Mouse (Mus musculus) cerebellum, adult 9-10 months (tissue): ENCODE measurements around the gene Ccdc24.

ENCODE experiments used
- DNase-seq: peaks from one replicate; pipeline ENCODE4 v3.0.0; 2022

Ccdc24 gene

DNA sequence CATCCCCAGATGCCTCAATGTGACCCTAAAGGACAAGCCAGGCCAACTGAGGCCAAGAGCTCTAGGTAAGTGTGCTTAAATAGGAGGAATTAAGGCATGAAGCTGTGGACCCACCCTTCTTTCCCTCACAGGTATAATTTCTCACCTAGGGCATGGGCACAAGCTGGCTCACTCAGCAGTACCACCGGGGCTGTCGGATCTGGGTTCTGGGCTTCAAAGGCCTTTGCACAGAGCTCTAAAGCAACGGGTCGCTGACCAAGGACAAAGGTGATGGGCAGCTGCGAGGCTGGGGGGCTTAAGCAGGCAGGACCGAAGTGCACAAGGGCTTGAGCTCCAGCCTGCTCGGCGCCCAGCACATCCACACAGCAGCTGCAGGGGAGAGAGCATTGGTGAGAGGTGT, 18.4 kb upstream of the Ccdc24 start:
- peak; percentile 39 for DNase-seq

GRCm38 (mm10) chr4:117890031-117890430, 17.7 kb upstream of the Ccdc24 start:
- peak; percentile 66 for DNase-seq

DNA sequence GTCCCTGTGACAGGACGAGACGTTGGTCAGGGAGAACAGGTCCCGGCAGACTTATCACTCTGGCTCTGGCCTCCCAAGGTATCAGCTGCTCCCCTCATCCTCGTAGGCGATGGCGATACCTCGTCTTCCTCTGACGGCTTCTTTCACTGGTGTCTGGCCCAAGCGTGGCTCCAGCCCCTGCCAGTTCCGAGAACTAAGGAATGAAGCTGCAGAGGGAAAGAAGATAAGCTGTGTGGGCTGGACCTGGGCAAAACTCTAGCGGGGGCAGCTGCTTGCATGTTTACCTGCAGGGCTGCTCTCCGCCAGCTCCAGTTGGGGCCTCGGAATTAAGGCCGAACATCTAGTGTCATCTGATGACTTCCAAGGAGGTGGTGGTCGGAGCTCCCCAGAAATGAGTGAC, 17.1 kb upstream of the Ccdc24 start:
- peak; percentile 54 for DNase-seq

DNA sequence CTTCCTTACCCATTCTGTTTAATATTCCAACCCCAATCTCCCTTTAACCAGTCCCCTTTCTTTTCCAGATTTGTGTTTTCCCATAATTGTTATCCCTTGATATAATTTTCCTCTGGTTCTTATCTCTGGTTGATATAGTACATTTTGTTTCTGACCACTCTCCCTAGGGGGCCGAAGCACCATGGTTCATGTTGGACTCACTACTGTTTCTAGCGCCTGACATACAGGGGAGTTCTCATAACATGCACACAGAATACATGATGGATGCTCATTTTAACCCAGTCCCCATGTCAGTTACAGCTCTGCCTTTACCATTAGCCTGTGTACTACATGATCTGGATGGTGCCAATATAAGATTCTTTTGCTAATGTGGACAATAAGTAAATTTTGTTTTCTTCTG, 15.6 kb upstream of the Ccdc24 start:
- peak; percentile 67 for DNase-seq

GRCm38 (mm10) chr4:117887133-117887532, 14.8 kb upstream of the Ccdc24 start, which contains the start of gene Atp6v0b:
Gene Atp6v0b (minus strand): TSS chr4:117887333.
- peak; percentile 95 for DNase-seq

GRCm38 (mm10) chr4:117886644-117887043, 14.3 kb upstream of the Ccdc24 start:
- peak; percentile 57 for DNase-seq

DNA sequence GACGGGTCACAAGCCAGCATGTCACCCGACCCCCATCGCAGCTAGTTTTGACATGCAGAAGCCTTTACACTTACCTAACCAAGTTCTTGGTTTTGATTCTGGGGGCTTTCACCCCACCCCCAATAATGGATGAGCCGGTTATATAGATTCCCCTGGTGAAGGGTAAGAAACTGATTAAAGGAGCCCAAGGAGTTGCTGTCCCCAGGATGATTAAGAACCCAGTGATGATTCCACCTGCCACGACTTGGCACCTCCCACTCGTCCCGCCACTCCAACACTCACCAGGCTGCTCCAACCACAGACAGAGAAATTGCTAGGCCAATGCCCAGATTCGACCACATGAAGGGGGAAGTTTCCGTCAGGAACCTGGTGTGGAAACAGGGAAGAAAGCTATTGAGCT, 13.6 kb upstream of the Ccdc24 start:
- peak; percentile 64 for DNase-seq

- peak; percentile 47 for DNase-seq
Measured at GRCm38 (mm10) chr4:117885093-117885492, 12.7 kb upstream of the Ccdc24 start.

DNA sequence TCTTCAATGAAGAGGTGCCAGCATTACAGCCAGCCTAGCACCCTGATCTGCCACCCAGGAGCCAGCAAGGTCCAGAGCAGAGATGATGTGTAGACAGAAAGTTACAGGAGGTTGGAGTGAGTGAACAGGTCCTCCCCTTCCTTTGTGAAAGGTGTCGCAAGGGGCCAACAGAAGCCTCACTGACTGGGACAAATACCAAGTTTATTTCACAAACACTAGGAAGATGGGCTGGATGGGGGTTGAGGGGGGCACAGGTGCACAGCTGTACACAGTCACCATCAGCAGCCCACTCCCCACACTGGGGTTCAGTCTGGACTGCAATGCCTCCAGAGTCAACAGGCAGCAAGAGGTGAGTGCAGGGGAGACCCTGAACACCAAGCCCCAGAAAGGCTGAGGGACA, 11.8 kb upstream of the Ccdc24 start:
- peak; percentile 59 for DNase-seq

- peak; percentile 71 for DNase-seq
Measured at GRCm38 (mm10) chr4:117882701-117883691, 10.6 kb upstream of the Ccdc24 start, which contains the start of gene B4galt2. Gene B4galt2 (minus strand): TSS chr4:117883487.

DNA sequence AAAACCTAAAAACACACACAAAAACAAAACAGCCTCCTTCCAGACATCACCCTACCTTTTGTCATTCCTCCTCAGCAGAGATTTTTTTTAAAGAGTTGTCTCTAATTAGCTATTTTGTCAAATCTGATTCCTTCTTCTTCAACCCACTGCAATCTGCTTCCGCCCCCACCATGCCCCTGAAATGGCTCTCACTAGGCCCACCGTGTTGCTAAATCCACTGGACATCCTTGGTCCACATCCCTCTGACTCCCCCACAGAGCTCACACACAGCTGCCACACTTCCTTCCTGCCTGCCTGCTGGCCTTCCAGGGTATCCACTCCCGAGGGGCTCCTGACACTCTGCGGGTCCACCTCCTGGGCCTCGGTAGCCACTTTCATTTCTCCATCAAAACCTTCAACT, 6.3 kb upstream of the Ccdc24 start:
- no peak for DNase-seq

- DNase-seq = no peak
Measured at GRCm38 (mm10) chr4:117878301-117878700, 5.9 kb upstream of the Ccdc24 start.

- no peak for DNase-seq
Measured at GRCm38 (mm10) chr4:117873615-117874014, 1.3 kb upstream of the Ccdc24 start.

- DNase-seq = no peak
Measured at GRCm38 (mm10) chr4:117871787-117872186, 570 bp downstream of the Ccdc24 start.

GRCm38 (mm10) chr4:117870437-117870836, 1.9 kb downstream of the Ccdc24 start:
- no peak for DNase-seq

DNA sequence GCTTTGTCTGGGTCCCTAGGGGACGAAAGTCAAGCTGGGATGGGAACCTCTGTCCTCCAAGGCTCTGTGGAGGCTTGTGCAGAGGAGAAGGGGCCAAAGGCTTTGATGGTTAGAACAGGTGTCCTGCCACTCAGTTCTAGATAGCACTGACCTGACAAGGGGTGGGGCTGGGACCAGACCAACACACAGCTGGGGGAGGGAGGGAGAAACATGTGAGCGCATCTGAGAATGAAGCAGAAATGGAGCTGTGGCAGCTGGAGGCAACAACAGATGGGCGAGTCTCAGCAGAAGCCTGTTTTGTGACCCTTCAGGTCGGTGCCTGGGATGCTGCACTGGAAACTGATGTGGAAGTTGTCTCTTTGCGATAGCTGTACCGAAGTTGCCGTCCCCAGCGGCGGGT, 3.0 kb downstream of the Ccdc24 start:
- no peak for DNase-seq

DNA sequence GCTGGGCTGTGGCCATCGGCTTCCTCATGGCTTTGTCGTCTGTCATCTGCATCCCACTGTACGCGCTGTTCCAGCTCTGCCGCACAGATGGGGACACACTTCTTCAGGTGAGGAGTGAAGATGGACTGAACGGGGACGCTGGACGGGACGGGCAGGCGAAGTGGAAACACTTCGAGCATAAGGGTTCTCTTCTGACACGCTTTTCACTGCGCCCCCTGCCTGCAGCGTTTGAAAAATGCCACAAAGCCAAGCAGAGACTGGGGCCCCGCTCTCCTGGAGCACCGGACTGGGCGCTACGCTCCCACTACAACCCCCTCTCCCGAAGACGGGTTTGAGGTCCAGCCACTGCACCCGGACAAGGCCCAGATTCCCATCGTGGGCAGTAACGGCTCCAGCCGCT, 4.5 kb downstream of the Ccdc24 start:
- DNase-seq = peak; percentile 47

- no peak for DNase-seq
Measured at GRCm38 (mm10) chr4:117867000-117867399, 5.4 kb downstream of the Ccdc24 start.

DNA sequence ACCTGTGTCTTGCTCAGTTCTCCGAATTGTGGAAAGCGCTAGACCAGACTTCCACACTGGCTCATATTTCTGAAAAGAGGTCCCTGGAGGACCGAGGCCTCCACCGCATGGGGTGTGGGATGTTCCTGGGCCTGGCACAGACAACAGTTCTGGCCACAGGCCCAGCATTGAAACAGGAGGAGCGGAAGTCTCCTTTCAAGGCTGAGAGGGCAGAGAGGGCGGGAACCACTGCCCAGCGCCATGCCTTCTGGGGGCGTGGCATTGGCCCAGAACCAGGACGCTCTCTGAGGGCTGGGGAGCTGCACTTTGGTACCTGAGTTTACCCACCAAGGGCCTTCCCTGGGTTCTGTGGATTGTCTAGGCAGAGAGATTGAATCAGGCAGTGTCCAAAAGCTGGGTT, 6.3 kb downstream of the Ccdc24 start:
- no peak for DNase-seq

GRCm38 (mm10) chr4:117862823-117863222, 9.5 kb downstream of the Ccdc24 start:
- no peak for DNase-seq

- no peak for DNase-seq
Measured at GRCm38 (mm10) chr4:117860570-117860969, 11.8 kb downstream of the Ccdc24 start.

DNA sequence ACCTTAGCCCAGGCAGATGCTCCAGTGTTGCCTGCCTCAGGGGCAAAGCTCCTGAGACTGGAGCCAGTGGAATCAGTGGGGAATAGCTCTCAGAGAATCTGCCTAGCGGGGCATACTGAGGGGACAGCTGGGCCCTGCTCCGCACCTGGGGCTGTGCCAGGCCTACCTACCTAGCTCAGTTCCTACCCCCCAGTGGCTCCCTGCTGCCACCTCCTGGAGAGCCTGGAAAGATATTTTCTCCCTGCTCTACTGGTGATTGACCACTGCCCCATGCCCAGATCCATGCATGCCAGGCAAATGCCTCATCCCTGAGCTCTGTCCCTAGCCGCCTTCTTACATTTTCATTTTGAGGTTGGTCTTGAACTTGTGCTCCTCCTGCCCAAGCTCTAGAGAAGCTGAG, 13.6 kb downstream of the Ccdc24 start:
- DNase-seq = peak; percentile 55

- DNase-seq = peak; percentile 39
Measured at GRCm38 (mm10) chr4:117855146-117855545, 17.2 kb downstream of the Ccdc24 start.

- no peak for DNase-seq
Measured at GRCm38 (mm10) chr4:117852152-117852868, 20.0 kb downstream of the Ccdc24 start.
